Mouse (Mus musculus) stomach, postnatal 0 days (tissue): ENCODE data around the gene Pparg.

ENCODE experiments used
- CTCF ChIP-seq: IDR thresholded peaks from 2 replicates; pipeline ENCODE4 v1.5.1; 2016; ENCODE audit warnings: antibody characterized with exemption, low read depth, mild to moderate bottlenecking, moderate library complexity
- EP300 ChIP-seq: optimal IDR thresholded peaks from 2 replicates; pipeline ENCODE3; 2016; ENCODE audit warnings: antibody characterized with exemption

- TF ChIP-seq EP300 (no peak), CTCF (no peak)
Measured at GRCm38 (mm10) chr6:115411477-115411876, 50.7 kb downstream of the Pparg start.
